Mouse (Mus musculus) embryonic stem cell, embryonic (primary cell): Measurements from ENCODE around the gene Krt80.

Experiments used
- CTCF ChIA-PET, 4 experiments: fragments of 300-600 bp in 2 of 4; fragments of 350-600 bp in 2 of 4; sonication (Branson Sonifier 250); formaldehyde crosslinking; loops; one replicate each; lab custom pipeline; 2022; ENCODE audit warnings: inconsistent platforms in 2 of 4; lab: Charles Lee
- POLR2A ChIA-PET, 4 experiments: fragments of 300-600 bp in 2 of 4; fragments of 350-600 bp in 2 of 4; sonication (Branson Sonifier 250); formaldehyde crosslinking; loops; one replicate each; lab custom pipeline; 2022; ENCODE audit warnings: antibody characterized with exemption in 4 of 4, inconsistent platforms in 1 of 4; lab: Charles Lee

Krt80 gene

GRCm38 (mm10) chr15:101297988-101298387 lies 72.0 kb downstream of the Krt80 start:
- ChIA-PET CTCF (interaction anchor here (0.6 to 3.0 kb wide), 5 partner anchors 18 to 163 kb away, joined by 3 to 13 read pairs (median 9); no protein-coding TSS in a partner anchor), POLR2A (interaction anchor here in 2 of 4 experiments (0.9 to 1.5 kb wide), 5 partner anchors 15 to 57 kb away, joined by 3 to 7 read pairs (median 4); no protein-coding TSS in a partner anchor)
